Mouse (Mus musculus) skeletal muscle tissue, adult 2 months (tissue): Measurements from ENCODE around the gene Prss40.

ENCODE experiments used
- DNase-seq: peaks from one replicate; pipeline ENCODE4 v3.0.0-alpha.2; 2012; ENCODE audit warnings: low read depth, low spot score

The Prss40 gene

DNA sequence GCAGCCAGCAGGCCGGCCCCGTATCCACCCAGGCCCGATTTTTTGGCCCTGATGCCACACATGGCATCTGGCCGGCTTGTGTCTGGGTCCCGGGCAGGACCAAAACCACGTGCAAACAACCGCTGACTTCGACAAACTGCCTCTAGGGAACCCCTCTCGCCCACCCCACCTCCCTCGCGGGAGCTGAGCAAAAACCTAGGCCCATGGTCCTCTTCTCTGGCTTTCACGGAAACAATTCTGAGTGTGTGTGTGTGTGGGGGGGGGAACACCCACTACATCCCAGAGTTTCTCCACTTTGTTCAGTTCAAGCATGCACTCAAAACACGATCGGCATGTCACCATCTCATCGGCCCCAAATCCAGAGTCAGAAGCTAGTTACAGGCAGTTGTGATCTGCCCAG is at the start of gene Prss40:
Prss40 (minus strand) TSS at position 101 of the 400 bp plus-strand sequence.
- no peak for DNase-seq

DNA sequence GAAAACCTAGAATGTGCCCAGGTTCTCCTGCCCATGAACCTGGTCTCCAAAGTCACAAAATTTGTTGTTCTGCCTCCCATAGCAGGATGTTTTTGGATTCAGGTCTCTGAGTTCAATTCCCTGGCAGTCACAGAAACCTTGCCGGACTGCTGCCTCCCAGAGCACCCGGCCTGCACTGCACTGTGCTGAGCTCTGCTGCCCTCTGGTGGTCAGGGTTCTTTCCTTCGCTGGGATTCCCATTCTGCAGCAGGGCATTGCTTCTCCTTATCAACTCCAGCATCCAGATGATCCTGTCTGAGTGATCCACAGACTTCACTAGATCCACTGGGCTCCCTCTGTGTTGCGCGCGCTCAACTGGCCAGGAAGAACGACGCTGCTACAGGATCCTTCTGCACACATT is 41.6 kb upstream of the Prss40 start:
- peak; percentile 40 for DNase-seq

DNA sequence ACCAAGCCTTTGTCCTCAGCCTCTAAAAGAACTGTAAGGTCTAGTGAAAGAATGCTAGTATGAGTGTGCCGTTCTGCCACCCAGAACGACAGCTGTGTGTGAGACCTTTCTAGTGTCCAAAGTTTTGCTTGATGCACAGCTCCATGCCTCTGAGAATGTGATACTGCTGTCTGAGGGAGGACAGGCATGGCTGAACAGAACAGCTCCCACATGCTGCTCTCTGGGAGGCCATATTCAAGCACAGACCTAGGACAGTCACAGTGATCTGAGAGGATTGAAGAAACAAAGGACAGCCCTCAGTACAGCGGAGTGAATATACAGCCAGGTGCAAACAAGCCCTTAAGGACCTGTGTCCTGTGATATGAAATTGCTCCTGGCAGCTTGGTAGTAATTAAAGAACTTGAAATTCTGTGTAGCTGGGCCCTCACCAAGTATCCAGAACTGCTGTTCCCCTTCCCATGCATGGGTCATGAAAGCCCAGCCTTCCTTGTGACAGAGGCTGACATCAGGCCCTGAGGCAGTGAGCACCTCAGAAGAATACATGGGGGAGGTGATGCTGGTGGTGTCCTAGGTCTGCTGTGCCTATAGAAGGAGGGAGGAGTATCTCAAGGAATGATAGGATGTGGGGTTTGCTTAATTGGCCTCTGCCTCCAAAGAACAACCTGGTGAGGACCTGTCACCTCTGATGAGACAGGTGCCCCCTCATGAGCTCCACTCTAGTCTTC is 40.7 kb upstream of the Prss40 start:
- DNase-seq, result no peak

DNA sequence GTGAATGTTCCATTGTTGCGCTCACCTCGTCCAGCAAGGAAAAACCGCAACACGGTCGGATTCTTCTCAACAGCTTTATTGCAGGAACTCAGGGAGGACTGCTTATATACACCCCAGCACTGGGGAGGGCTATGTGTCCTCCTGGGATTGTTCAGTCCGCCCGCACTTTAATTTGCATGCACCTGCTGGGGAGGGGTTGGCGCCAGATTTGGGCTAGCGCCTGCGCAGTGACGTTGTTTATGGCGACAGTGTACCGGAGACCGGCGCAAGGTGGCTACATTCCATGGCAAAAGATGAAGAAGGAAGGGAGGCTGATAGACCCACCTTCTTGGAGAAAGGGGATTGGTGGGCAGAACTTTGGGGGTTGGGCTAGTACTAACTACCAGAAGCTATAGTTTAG is 39.3 kb upstream of the Prss40 start:
- DNase-seq, result no peak

DNA sequence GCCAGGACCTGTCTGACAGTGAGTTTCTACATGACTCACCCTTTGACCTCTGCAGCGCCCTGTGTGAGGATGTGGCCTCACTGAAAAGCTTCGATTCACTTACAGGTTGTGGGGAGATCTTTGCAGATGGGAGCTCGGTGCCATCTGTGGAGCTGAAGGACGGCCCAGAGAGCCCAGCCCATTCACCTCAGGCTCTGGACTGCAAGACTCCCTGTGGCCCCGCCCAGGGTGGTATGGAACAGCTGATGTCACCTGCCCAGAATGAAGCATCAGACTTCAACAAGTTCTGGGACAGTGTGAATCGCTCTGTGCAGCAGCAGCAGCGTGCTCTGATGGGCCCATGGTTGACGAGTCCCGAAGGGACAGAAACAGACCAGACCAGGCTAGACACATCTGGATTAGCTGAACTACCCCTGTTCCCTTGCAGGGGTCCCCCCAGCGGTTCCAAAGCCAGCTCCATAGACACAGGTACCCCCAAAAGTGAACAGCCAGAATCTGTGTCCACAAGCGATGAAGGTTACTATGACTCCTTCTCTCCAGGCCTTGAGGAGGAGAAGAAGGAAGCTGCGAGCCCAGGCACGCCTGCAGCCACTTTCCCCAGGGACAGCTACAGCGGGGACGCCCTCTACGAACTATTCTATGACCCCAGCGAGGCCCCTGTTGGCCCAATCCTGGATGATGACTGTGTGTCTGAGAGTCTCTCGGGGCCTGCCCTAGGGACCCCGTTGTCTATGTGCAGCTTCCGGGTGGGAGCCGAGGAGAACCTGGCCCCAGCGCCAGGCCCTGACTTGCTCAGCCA is 26.8 kb upstream of the Prss40 start:
- no peak for DNase-seq

DNA sequence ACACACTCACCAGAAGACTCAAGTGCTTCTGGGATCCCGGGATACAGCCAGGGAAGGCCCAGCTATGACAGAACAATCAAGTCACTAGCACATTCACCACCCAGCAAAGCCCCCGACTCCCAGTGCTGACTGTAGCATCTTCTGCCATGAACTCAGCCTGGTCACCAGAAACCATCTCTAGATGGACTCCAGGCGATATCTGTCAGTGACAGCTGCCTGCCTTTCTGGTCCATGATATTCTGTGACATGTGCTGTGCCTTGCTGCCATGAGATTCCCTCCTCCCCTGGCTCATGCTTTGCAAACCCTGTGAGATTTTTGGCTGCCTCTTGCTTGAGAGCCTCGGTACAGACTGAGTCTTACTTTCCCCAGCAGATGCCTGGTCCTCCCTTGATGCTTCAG is 24.0 kb upstream of the Prss40 start:
- no peak for DNase-seq

DNA sequence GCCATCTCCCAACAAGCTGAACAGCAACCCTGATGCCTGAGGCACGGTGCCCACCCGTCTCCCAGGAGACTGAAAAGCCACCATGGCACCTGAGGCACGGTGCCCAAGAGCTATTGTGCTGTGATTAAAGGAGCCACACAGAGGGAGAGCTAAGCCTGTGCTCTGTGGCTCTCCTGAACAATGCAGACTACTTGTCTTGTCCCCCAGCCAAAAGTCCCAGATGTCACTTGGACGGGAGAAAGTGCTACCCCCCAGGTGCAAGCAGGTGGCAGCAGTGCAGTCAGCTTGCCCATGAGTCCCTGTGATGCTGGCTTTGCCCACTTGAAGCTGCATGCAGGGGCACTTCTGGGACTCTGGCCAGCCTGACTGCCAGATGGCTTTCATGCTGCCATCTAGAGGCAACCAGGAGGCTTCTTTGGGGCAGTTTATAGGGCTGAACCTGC is 23.1 kb upstream of the Prss40 start:
- no peak for DNase-seq

DNA sequence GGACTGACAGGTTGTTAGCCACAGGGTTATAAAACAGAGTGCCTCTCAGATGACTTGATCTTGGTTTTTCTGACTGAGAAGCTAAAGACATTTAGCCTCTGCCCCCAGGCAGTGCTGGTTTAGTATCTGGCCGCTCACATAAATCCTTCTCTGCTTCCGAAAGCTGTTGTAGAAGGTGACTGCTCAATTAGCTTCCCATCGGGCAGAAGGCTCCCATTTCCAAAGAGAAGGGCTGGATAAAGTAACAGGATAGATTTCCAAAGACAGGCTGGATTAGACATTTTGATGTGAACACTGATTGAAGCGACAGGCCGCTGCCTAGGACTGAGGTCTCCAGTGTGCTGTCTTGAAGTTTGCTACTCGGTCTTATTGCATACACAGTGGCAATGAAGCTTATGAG is 21.5 kb upstream of the Prss40 start:
- DNase-seq, result no peak

DNA sequence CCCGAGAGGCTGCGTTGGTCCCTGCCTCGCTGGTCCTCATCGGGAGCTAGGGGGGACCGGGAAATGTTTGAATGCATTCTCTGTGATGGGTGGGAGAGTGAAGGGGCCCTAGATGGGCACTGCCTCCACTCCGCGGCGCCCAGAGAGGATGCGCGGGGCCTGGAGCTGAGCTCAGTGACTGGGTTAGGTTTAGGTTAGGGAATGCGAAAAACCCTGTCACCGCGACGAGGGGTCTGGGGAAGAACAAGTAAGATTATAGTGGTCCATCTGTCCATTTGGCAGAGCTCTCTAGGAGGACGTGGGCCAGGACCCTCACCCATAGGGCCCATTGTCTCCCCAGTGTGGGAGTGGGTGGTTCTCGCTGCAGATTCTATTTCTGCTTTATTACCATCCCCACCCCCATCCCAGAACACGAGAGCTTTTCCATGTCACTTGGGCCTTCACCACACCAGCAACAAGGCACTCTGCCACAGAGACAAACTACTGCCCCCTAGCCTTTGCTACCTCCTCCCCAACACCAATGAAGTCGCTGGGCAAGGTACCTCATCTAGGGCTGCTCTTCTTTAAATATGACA is 19.1 kb upstream of the Prss40 start:
- no peak for DNase-seq

DNA sequence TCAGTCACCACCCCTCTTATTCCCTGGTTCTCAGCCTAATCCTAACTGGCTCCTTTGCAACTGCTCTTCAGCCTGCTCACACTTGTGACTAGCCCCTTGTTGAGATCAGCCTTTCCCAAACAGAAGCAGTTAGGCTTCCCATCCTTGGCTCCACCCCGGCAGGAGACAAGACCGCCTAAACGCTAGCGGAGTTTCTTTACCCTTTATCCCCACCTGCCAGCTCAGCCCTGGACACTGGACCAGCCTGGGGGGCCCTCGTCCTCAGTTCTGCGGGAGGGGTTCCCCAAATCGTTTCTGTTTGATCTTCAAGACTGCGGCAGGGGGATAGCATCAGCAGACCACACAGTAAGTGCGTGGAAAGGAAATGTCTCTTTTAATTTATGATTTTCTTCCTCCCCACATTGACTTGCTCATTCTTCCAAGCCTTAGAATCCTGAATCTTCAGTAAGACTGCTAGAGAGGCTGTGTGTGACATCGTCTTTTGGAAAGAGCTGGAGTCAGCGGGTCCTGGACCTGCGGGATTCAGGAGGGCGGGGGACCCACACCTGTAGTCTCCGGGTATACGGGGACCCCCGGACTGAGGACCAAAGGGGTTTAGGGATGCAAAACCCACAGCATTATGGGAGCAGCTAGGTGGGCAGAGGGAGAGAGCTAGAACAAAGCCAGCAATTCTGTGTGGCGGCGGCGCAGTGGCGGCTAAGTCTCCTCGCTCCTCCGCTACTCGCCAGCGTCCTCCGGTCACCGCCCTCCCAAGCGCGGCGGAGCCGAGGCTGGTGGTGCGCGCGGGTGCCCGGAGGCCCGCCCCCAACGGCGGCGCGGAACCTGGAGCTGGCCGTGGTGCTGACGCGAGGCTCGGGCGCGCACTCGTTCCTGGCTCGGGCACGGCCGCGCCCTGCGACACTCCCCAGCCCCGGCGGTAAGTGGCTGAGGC is 18.4 kb upstream of the Prss40 start, which contains the start of gene Amer3:
Amer3 (plus strand) TSS at position 807 of the 931 bp plus-strand sequence.
- no peak for DNase-seq

DNA sequence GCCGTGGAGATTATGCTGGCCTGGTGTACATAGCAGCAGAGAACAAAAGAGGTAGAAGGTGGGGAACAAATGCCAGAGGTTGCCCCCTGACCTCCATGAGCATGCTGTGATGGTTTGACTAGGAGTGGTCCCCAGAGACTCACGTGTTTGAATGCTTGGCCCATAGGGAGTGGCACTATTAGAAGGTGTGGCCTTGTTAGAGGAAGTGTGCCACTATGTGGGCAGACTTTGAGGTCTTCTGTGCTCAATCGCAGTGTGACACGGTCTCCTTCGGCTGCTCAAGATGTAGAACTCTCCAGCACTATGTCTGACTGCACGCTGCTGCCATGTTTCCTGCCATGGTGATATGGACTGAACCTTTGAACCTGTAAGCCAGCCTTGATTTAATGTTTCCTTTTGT is 12.5 kb upstream of the Prss40 start:
- DNase-seq, result no peak

DNA sequence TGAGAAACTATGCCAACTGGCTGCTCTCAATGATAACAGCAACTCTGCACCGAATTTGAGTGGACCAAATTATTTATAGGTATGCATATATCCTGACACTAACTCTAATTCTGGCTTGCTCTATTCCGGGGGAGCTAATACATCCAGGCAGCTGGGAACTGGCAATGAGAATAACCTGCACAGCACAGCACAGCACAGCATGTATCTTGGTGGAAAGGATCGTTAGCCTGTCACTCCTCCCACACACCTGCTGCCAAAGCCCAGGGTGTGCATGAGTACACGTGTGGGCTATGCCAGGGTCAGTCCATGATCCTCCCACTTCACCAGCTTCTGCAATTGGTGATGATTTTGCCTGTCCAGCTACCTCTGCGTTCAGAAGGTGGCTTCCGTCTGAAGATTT is 10.7 kb upstream of the Prss40 start:
- no peak for DNase-seq

DNA sequence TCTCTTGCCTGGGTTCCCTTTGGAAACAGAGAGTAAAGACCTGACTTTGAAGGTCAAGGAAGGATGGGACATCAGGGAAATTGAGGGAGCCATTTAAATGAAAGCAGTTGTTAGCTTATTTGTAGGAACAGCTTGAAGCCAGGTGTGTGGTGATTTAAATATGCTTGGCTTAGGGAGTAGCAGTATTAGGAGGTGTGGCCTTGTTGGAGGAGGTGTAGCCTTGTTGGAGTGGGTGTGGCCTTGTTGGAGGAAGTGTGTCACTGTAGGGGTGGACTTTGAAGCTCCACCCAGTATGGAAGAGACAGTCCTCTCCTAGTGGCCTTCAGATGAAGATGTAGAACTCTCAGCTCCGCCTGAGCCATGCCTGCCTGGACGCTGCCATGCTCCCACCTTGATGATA is 9.1 kb upstream of the Prss40 start:
- DNase-seq, result no peak

DNA sequence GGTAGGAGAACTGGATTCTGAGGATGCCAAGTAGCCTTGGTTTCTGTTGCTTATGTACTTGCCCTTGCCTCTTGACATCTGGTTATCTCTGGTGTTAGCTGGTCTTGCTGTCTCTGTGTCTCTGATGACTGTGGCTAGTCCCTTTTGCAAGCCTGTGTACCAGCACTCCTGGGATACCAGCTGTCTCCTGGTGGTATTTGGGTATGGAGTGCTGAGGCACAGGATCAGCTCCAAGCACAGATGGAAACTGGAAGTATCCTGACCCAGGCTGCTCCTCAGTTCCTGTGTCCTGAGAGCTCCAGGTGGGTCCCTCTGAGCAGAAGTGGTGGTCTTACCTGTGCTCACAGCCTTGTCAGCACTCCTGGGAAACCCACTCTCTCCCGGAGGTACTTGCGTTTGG is 7.4 kb upstream of the Prss40 start:
- no peak for DNase-seq

DNA sequence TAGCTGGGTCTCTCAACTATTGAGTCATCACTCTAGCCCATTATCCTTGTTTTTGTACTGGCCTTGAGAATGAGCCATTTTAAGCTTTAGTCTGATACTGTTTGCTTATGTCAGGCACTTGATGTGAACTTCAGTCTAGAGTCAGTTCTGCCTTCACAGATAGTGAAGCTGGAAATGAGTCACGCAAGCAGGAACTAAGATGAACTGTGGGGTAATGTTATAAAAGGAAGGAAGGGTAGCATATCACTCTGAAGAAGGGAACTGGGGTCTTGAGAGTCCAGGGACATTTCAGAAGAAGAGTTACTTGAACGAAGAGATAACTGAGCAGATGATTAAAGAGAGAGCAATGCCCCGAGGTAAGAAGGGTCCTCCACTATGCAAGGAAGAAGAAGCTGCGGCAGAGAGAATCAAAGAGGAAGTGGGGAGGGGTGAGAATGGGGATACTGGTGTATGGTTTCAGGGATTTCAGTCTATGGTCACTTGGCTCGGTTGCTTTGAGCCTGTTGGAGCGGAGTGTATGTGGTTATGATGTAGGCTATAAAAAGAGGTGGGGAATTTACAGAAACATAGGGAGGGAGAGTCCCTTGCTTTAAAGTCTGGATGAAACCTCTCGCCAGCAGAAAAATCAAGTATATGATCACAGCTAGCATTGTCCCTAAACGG is 3.8 kb upstream of the Prss40 start:
- no peak for DNase-seq

DNA sequence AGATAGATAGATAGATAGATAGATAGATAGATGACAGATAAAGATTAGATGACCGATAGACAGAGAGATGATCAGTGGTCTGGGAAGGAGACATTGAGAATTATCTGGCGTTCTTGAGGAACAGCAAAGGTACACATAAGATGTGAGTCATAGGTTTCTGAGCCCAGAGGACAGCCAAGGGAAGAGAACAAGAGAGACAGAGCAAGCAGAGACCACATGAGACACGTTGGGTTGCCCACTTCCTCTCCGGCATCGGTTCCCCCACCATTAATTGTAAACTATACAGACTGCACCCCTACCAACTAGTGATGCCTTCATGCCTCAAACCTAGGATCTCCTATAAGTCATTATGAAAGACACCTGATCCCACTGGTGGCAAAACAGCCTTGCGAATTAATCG is 6.5 kb downstream of the Prss40 start:
- DNase-seq, result no peak

DNA sequence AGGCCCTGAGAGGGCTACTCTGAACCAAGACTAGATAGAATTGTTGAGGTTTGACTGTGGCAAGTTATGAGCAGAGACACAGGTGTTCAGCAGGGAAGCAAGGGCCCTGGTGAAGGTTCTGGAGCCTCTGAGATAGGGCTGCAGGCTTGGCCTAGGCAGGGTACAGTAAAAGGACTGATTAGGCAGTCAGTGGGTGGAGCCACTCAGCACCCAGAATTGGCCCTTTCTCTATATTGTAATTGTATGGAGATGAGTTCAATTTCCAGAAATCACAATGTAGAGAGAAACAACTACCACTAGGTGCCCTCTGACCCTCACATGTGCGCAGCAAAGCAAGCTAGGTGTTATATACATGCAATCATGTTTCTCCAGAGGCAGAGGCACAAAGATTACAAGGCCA is 7.1 kb downstream of the Prss40 start:
- no peak for DNase-seq

DNA sequence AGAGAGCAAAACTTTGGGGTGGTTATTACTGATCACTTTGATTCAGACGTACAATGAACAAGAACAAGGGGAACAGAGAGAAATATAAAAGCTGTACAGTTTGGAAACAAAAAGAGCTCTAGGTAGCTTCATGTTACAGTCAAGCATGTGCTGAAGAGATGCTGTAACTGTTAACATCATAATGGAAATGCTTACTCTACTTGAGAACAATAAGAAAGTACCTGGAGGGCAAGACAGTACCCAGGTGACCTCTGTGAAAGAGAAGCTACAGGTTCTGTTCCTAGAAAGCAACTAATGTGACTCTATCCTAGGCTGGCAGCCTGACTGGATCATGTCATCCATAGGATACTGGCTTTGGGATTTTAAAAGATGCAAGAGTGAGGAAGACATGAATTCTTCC is 13.7 kb downstream of the Prss40 start:
- no peak for DNase-seq

DNA sequence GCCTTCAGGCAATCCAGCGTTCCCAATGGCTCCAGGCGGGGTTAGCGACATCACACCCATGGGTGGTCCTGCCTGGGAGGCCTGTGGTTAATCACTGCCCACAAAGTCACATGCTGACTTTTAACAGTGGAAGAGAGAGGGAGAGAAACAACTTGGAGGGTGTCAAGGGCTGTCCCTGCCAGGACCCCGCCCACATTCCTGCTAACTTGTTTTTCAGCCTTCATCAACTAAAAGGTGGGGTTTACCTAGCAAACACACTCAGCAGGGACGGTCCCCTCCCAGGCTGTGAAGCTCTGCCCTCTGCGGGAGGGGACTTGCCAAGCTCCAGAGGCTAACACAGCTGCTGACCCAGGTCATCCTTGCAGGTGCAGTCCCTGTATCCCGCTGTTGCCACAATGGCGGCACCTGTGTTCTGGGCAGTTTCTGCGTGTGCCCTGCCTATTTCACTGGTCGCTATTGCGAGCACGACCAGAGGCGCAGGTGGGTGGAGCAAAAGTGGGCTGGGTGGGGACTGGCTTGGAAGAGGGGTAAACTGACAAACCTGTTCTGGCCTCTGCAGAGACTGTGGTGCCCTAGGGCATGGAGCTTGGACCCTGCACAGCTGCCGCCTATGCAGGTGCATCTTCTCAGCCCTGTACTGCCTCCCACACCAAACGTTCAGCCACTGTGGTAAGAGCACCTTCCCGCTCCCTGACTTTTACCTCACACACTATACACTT is 23.8 kb downstream of the Prss40 start:
- no peak for DNase-seq

DNA sequence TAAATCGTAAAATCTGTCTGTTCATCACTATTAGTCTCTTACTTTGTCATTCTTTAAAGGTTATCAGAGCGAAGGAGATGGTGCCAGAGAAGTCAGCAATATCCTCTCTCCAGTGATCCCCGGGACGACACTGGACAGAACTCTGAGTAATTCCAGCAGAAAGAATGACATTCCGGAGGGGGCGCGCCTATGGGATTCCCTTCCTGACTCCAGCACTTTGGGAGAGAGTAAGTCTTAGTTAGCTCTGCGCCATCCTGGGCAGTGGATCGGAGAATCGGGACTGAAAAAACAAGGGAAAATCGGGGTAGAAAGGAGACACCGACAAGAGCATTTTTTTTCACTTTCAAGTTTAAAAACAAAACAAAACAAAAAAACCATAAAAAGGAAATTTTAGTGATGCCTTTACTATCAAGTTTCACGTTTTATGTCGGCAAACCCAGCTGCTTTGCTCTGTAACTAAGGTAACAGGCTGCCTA is 24.4 kb downstream of the Prss40 start:
- DNase-seq, result no peak
